Mouse (Mus musculus): ENCODE data around the gene Epb41l2. TPM values are rescaled to one million over a fixed set of nuclear protein-coding genes. Genes with fewer than 3 reads are reported as not detected.

The Epb41l2 gene
- polyA plus RNA-seq, 1 experiment from 2014 or later: 16.2 TPM

DNA sequence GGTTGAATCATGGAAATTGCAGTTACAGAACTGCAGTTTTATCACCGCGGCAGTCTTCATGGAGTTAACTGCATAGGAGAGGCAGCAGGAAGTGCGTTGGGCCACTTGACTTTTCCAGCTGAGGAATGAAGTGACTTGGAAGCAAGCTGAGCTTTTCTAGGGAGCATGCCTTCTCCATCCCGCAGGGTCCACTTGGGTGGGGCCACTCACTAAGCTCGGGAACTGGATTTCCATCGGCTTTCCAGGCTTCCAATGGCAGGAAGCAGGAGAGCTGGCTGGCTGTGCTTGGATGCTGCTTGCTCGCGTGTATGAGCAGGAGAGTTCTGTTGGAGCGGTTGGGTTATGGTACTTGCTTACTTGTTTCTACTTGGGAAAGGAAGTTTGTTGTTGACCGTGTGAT is 72.8 kb downstream of the Epb41l2 start:
- ATAC-seq: no peak
- Histone ChIP-seq H3K9ac (no peak overlapping the region), H3K9me3 (replicated peaks) (no peaks in the 10 kb centered on the region), H3K4me2 (no peak overlapping the region), H3K36me3 (no peaks in the 10 kb centered on the region), H3K27me3 (replicated peaks) (no peaks in the 10 kb centered on the region), H3K4me1 (peaks cover 49% of the 10 kb centered on the region), H3K27ac (no peak overlapping the region), H3K4me3 (no peak overlapping the region)
- 49% methylated on average over 10 of the region's 10 CpGs for WGBS (ENCODE audit: insufficient replicate concordance)

DNA sequence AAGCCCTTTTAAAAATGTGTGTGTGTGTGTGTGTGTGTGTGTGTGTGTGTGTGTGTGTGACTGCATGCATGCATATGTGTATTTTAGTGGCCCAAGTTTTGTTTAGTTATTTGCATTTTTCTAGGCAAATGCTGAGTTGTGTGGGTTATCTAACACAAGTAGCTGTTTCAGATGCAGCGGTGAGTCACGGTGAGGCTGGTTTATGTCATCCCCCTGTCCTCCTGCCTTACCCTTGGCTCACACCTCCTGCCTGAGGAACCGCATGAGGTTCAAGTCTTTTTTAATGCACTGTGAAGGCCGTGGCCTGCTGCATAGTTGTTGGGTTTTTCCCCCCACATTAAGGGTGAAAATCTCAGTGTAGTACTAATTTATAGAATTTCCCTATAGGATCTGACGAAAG is 73.3 kb downstream of the Epb41l2 start:
- 45% methylated on average over 5 of the region's 5 CpGs for WGBS (ENCODE audit: insufficient replicate concordance)
- Histone ChIP-seq H3K4me1 (peaks cover 43% of the 10 kb centered on the region), H3K4me3 (no peak overlapping the region), H3K4me2 (no peak overlapping the region), H3K27ac (no peak overlapping the region), H3K9ac (no peak overlapping the region), H3K27me3 (replicated peaks) (no peaks in the 10 kb centered on the region), H3K36me3 (no peaks in the 10 kb centered on the region), H3K9me3 (replicated peaks) (no peaks in the 10 kb centered on the region)
- no peak for ATAC-seq

DNA sequence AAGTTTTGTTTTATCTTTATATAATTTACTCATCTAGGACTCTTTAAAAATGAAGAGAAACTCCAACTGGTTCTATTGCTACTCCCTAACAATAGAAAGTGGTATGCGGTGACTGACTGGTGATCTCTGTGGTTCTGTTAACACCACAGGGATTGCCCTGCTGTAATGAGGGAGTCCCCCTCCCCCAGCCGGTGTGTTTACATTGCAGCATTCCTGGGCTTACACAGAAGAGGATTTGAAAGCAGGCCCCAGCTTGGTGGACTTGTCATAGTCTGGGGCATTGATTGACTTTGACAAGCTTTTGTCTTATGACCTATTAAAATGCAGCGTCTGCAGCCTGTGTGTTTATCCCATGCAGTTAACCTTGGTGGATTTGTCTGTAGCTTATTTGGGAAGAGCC is 73.9 kb downstream of the Epb41l2 start:
- 38% methylated on average over 3 of the region's 3 CpGs for WGBS (ENCODE audit: insufficient replicate concordance)
- H3K4me2 ChIP-seq: no peak overlapping the region

DNA sequence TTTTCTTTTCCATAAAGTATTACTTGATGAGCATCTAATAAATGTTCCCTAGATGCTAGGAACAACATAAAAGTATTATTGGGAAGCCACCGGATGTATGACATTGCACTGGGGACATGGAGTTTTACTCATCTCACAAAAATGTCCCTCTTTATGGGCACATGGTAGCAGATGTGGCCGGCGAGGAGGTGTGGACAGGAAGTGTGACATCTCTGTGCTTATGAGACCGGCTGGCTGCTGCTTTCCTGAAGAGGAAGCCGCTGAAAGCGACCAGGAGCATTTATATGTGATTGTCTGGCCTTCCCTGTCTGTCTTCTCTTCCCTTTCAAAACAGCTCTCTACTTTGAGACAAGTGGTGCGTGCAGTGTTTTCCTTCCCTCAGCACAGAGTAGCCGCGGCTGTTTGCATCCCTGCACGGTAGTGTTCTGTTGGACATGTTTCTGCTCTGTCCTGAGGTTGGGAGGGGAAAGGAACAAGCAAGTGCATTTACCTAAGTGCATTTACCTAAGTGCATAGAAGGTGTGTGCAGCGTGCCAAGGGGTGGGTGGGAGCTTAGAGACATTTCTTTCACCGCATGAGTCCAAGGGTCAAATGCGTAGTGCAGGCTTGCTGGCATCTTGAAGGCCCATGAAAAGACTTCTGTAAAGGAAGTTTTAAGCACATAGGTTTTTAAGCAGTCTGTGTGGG is 74.9 kb downstream of the Epb41l2 start:
- Histone ChIP-seq H3K4me3 (no peak overlapping the region), H3K9me3 (replicated peaks) (no peaks in the 10 kb centered on the region), H3K27ac (no peak overlapping the region), H3K4me1 (peaks cover 45% of the 10 kb centered on the region), H3K27me3 (replicated peaks) (no peaks in the 10 kb centered on the region), H3K36me3 (no peaks in the 10 kb centered on the region), H3K4me2 (peak overlapping the region; percentile 15; the same call in 1 of the 2 replicates), H3K9ac (no peak overlapping the region)
- ATAC-seq: no peak
- WGBS (ENCODE audit: insufficient replicate concordance): 34% methylated on average over 13 of the region's 13 CpGs

More for the DNA sequence above, 73.9 kb downstream of the Epb41l2 start:
- Histone ChIP-seq H3K9ac (no peak overlapping the region), H3K9me3 (replicated peaks) (no peaks in the 10 kb centered on the region), H3K4me1 (peaks cover 45% of the 10 kb centered on the region), H3K36me3 (no peaks in the 10 kb centered on the region), H3K27ac (no peak overlapping the region), H3K27me3 (replicated peaks) (no peaks in the 10 kb centered on the region), H3K4me3 (no peak overlapping the region)
- ATAC-seq: no peak

DNA sequence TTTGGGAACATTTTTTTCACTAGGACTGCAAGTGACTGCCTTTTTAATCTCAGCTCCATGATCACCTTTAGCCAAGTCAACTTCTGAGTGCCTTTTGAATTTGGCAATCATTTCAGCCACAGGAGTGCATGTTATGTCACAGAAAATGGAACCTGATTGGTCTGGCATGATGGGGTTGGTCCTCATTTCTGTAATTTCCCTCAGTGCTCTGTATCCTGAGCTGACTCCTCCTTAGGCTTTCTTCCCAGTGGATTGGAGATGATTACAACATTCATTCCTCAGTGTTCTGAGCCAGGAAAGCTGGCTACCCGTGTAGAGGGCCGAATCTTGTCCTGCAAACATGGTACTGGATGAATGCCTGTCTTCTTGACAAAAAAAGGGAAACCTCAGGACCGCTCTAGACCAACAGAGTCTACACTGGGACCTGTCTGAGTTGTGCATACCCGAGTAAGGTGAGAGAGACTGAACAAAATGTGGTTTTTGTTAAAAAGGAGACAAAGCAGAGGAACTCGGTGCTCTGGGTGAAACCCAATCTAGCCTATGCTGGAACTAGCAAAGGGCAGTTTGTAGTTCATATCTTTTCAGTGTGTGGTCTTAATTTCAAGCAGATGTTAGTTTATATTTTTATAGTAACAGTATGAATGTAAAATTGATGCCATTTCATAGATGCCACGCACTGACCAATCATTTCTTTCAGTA is 77.3 kb downstream of the Epb41l2 start:
- H3K27me3 ChIP-seq (replicated peaks): no peaks in the 10 kb centered on the region
- no peak overlapping the region for H3K27ac ChIP-seq
- no peaks in the 10 kb centered on the region for H3K36me3 ChIP-seq
- ATAC-seq: no peak
- no peaks in the 10 kb centered on the region for H3K9me3 ChIP-seq (replicated peaks)
- no peak overlapping the region for H3K4me3 ChIP-seq
- WGBS (ENCODE audit: insufficient replicate concordance): 69% methylated on average over 6 of the region's 6 CpGs
- peaks cover 32% of the 10 kb centered on the region for H3K4me1 ChIP-seq
- H3K9ac ChIP-seq: no peak overlapping the region
- no peak overlapping the region for H3K4me2 ChIP-seq

DNA sequence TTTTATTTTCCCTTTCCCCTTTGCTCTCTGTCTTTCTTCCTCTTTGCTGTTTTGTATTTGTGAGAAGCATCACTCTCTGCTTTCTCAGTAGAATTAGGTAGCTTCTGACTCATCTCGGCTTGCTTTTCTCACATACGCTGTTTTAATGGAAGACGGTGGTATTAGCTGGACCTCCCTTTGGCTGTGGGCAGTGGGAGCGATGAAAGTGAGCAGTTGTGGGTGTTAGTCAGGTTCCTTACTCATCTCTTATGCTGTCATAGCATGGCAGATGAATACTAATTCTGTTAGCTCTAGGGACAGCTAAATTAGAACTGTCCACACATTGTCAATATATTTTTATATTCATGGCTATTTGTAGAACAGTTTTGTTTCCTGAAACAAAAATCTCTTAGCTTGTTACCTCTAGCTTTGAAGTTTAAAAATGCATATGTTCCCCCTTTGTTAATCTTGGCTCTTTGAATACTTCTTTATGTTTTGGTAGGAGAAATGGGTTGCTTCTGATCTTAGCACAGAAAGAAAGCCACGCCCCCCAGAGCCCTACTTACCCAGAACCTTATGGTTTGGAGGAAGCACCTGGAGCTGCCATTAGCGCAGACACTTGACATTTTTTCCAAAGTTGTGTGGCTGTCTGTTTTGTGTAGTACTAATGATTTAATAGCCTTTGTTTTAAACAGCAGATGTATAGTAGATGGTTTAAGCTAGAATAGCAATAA is 78.1 kb downstream of the Epb41l2 start:
- ATAC-seq: no peak
- Histone ChIP-seq H3K4me3 (no peak overlapping the region), H3K9me3 (replicated peaks) (no peaks in the 10 kb centered on the region), H3K36me3 (no peaks in the 10 kb centered on the region), H3K27me3 (replicated peaks) (no peaks in the 10 kb centered on the region), H3K4me1 (peaks cover 26% of the 10 kb centered on the region), H3K27ac (no peak overlapping the region), H3K4me2 (no peak overlapping the region), H3K9ac (no peak overlapping the region)
- 75% methylated on average over 6 of the region's 6 CpGs for WGBS (ENCODE audit: insufficient replicate concordance)

DNA sequence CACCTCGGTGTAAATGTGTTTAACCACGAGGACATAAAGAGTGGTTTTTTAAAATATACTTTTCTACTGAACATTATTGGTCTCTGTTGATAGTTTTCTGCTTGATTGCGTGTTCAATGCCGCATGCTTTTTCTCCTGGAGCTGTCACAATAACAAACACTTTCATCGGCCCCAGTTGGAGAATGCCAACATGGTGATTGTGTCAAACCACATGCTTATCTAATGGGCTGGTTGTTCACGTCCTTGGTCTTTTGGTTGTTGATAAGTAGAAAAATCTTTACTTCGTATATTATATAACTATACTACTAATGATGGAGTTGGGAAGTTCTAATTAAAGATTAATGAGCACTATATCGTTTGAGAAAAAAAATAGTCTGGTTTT is 78.7 kb downstream of the Epb41l2 start:
- Histone ChIP-seq H3K9me3 (replicated peaks) (no peaks in the 10 kb centered on the region), H3K27me3 (replicated peaks) (no peaks in the 10 kb centered on the region), H3K36me3 (no peaks in the 10 kb centered on the region), H3K4me3 (no peak overlapping the region), H3K27ac (no peak overlapping the region), H3K4me1 (peaks cover 22% of the 10 kb centered on the region), H3K4me2 (no peak overlapping the region), H3K9ac (no peak overlapping the region)
- no peak for ATAC-seq
- 47% methylated on average over 8 of the region's 8 CpGs for WGBS (ENCODE audit: insufficient replicate concordance)

DNA sequence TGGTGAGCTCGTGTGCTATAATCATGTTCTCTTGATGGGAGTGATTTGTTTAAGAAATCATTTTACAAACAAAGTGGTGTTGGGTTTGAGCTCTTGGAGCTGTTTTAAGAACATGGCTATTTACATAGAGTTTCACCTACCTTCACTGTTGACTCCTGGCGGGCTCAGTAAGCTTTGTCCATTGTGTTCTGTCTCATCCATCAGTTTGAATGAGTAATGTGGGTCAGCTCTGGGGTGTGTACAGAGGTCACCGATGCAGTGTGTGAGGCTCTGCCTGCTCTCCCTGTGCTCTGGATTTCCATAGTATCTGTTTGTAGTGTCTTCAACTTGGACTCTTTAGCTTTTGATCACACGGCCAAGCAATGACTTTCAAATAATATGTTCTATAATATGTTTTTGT is 79.6 kb downstream of the Epb41l2 start:
- no peaks in the 10 kb centered on the region for H3K9me3 ChIP-seq (replicated peaks)
- no peak overlapping the region for H3K4me3 ChIP-seq
- H3K4me2 ChIP-seq: no peak overlapping the region
- ATAC-seq: no peak
- H3K9ac ChIP-seq: no peak overlapping the region
- peaks cover 16% of the 10 kb centered on the region for H3K4me1 ChIP-seq
- WGBS (ENCODE audit: insufficient replicate concordance): 62% methylated on average over 4 of the region's 4 CpGs
- H3K27me3 ChIP-seq (replicated peaks): no peaks in the 10 kb centered on the region
- no peak overlapping the region for H3K27ac ChIP-seq
- peaks cover 8% of the 10 kb centered on the region for H3K36me3 ChIP-seq

DNA sequence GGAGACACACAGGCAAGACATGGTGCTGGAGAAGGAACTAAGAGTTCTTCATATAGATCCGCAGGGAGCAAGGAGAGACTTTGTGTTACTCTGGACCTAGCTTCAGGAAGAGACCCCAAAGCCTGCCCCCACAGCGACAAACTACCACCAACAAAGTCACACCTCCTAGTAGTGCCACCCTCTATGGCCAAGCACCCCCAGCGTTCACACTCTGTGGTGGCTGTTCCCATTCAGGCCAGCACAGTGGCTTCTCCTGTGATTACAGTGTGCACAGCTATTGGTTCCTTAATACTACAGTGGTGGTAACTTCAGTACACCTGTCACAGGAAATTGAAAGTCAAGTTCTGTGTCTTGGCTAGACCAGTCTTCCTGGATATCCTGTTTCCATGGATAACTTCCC is 80.3 kb downstream of the Epb41l2 start:
- Histone ChIP-seq H3K9ac (no peak overlapping the region), H3K36me3 (peaks cover 8% of the 10 kb centered on the region), H3K27ac (no peak overlapping the region), H3K9me3 (replicated peaks) (no peaks in the 10 kb centered on the region), H3K4me1 (peaks cover 10% of the 10 kb centered on the region), H3K4me3 (no peak overlapping the region), H3K27me3 (replicated peaks) (no peaks in the 10 kb centered on the region), H3K4me2 (no peak overlapping the region)
- ATAC-seq: no peak
- WGBS (ENCODE audit: insufficient replicate concordance): 72% methylated on average over 3 of the region's 3 CpGs

DNA sequence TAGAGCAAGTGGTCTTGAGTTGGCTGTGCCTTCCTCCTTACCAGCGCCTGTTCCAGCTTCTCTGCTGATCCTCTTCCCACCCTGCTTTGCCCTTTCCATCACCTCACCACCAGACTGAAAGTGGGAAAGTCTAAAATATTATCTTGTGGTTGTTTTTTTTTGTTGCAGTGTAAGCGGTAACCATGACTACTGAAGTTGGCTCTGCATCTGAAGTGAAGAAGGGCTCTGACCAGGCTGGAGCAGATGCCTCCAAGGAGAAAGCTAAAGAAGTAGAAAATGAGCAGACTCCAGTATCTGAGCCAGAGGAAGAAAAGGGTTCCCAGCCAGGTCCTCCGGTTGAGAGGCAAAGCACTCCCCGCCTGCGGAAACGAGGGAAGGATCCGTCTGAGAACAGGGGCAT is 81.8 kb downstream of the Epb41l2 start:
- no peaks in the 10 kb centered on the region for H3K27me3 ChIP-seq (replicated peaks)
- no peak overlapping the region for H3K4me3 ChIP-seq
- ATAC-seq: no peak
- H3K9ac ChIP-seq: no peak overlapping the region
- no peaks in the 10 kb centered on the region for H3K9me3 ChIP-seq (replicated peaks)
- no peak overlapping the region for H3K4me2 ChIP-seq
- 0 out of 2 replicates have a peak, but pooled peaks cover 6% of the 10 kb centered on the region for H3K4me1 ChIP-seq
- H3K27ac ChIP-seq: no peak overlapping the region
- peaks cover 8% of the 10 kb centered on the region for H3K36me3 ChIP-seq
- WGBS (ENCODE audit: insufficient replicate concordance): 84% methylated on average over 7 of the region's 7 CpGs

DNA sequence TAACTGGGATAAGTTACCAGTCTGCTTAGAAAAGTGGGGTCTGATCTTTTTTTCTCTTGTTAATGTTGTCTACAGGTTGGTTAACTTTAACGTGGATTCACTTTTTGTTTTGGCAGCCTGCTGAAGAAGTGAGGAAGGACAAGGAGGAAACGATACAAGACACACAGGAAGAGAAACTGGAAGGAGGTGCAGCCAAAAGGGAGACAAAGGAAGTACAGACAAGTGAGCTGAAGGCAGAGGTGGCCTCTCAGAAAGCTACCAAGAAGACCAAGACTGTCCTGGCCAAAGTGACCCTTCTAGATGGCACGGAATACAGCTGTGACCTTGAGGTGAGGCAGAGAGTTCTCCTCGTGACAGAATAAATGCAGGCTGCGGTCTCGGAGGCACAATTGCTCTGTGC is 84.0 kb downstream of the Epb41l2 start:
- 68% methylated on average over 6 of the region's 6 CpGs for WGBS (ENCODE audit: insufficient replicate concordance)
- Histone ChIP-seq H3K9me3 (replicated peaks) (no peaks in the 10 kb centered on the region), H3K36me3 (peaks cover 8% of the 10 kb centered on the region), H3K4me1 (no peaks in the 10 kb centered on the region), H3K4me2 (no peak overlapping the region), H3K4me3 (no peak overlapping the region), H3K27ac (no peak overlapping the region), H3K9ac (no peak overlapping the region), H3K27me3 (replicated peaks) (no peaks in the 10 kb centered on the region)
- ATAC-seq: no peak

DNA sequence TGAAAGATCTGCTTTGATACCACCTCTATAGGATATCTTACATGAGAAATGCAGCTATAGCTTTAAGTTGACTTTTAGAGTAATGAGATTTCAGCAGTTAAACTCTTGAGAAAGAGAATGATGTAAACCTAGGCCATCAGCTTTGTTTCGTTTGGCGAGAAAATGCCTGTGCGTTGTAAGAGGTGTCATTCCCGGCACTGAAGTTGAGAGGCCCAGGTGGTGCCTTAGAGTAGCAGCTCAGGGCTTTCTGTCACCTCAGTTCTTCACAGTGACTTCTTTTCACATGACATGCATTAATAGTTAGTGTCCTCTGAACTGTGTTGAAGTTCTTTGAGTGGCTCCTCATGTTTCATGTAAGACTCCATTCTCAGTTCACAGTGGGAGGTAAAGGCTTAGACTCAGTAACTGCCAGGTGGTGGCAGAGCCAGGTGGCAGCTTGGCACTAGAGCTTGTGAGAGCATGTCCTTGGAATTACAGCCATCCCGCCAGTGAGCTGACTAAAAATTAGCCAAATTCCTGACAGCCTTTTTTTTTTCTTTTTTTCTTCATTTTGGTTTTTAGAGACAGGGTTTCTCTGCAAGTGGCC is 84.7 kb downstream of the Epb41l2 start:
- 78% methylated on average over 5 of the region's 5 CpGs for WGBS (ENCODE audit: insufficient replicate concordance)
- no peak for ATAC-seq
- no peaks in the 10 kb centered on the region for H3K9me3 ChIP-seq (replicated peaks)
- H3K4me3 ChIP-seq: no peak overlapping the region
- no peaks in the 10 kb centered on the region for H3K4me1 ChIP-seq
- H3K27ac ChIP-seq: no peak overlapping the region
- H3K36me3 ChIP-seq: peaks cover 8% of the 10 kb centered on the region
- no peak overlapping the region for H3K4me2 ChIP-seq
- H3K27me3 ChIP-seq (replicated peaks): no peaks in the 10 kb centered on the region
- H3K9ac ChIP-seq: no peak overlapping the region
